Mouse (Mus musculus): ENCODE measurements around the gene Coro1a. TPM values are rescaled to one million over a fixed set of nuclear protein-coding genes. Genes with fewer than 3 reads are reported as not detected.

Gene Coro1a
- polyA plus RNA-seq, 1 experiment from 2014 or later: 109 TPM

DNA sequence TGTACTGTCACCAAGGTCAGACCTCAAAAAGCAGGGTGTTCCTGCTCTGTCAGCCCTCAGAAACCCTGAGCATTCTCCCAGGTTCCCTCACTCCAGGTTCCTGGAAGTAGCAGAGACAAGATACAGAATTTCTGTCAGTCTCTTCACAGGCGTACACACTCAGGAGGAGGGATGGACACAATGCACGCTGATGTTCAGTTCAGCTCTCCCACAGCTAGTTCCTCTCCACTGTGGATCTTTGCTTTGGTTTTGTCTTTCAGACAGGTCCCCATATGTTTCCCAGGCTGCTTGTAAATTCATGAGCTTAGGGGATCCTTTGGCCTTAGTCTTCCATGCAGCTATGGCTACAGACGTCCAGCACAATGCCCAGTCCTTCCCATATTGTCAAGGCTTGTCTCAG is 10.7 kb downstream of the Coro1a start:
- 50% methylated on average over 3 of the region's 3 CpGs for WGBS (ENCODE audit: insufficient replicate concordance)
- no peaks in the 10 kb centered on the region for H3K27me3 ChIP-seq

DNA sequence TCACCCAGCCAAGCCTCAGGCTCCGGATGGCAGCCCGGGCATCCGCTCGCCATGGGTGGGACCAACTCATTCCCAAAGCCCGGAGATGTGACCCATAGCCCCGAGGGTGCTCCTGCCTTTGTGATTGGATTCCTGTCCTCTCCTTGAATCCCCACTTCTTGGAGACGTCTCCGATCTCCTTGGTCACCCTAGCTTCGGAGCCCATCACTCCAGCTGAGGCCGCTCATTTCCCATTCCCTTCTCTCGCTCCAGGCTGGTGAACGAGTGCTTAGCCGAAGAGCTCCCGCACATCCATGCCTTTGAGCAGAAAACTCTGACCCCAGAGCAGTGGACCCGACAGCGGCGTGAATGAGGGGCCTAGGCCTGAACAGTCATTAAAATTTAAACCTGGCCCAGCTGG is 11.3 kb downstream of the Coro1a start:
- H3K9ac ChIP-seq: peak overlapping the region; percentile 78
- H3K27ac ChIP-seq (replicated peaks): peak overlapping the region; percentile 61
- H3K27me3 ChIP-seq: no peaks in the 10 kb centered on the region
- whole genome bisulfite sequencing (ENCODE audit: insufficient replicate concordance): 4% methylated on average over 17 of the region's 17 CpGs
- peaks cover 61% of the 10 kb centered on the region for H3K4me1 ChIP-seq (replicated peaks)
- H3K9me3 ChIP-seq (replicated peaks): no peaks in the 10 kb centered on the region
- H3K36me3 ChIP-seq (replicated peaks): peaks cover 49% of the 10 kb centered on the region
- 0 out of 2 replicates have a peak, but pooled peaks have one; percentile 2 for ATAC-seq (ENCODE audit: insufficient read depth)
- H3K4me2 ChIP-seq: peak overlapping the region; percentile 92
- peak overlapping the region; percentile 79 for H3K4me3 ChIP-seq (replicated peaks)

More for the DNA sequence above, 10.7 kb downstream of the Coro1a start:
- peak overlapping the region; percentile 79 for H3K4me3 ChIP-seq (replicated peaks)
- no peaks in the 10 kb centered on the region for H3K9me3 ChIP-seq (replicated peaks)
- peaks cover 64% of the 10 kb centered on the region for H3K4me1 ChIP-seq (replicated peaks)
- no peak for ATAC-seq (ENCODE audit: insufficient read depth)
- H3K9ac ChIP-seq: peak overlapping the region; percentile 78
- H3K27ac ChIP-seq (replicated peaks): no peak overlapping the region
- H3K4me2 ChIP-seq: peak overlapping the region; percentile 92
- peaks cover 45% of the 10 kb centered on the region for H3K36me3 ChIP-seq (replicated peaks)

DNA sequence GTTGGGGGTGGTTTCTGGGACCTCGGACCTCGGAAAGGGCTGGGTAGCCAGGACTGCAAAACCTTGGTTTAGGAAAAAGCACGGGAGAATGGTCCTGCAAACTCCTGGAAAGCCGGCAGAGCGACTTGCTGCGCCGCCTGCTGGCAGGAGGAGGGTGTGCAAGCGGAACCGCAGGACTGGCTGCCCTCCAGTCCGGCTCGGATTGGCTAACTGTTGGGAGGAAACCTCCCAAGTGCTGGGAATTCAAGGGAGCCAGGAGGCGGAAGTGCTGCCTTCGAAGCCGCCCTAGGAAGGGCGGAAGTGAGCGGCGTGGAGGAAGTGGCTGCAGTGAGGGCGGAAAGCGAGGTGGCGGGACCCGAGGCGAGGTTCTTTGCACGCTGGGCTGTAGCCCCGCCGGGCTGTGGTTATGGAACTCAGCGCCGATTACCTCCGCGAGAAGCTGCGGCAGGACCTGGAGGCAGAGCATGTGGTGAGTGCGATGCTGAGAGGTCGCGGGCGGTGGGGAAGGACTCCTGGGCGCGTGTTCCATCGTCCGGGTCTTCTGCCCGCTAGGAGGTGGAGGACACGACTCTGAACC is 11.9 kb downstream of the Coro1a start, which contains the start of gene Slx1b:
Gene Slx1b (minus strand): TSS at position 154 of the 577 bp plus-strand sequence.
- peak; percentile 96 for ATAC-seq (ENCODE audit: insufficient read depth)
- Histone ChIP-seq H3K4me1 (replicated peaks) (peaks cover 60% of the 10 kb centered on the region), H3K27ac (replicated peaks) (peak within 1 kb of the TSS; percentile 90), H3K4me2 (peak within 1 kb of the TSS; percentile 92), H3K9ac (peak within 1 kb of the TSS; percentile 78), H3K36me3 (replicated peaks) (peaks cover 48% of the 10 kb centered on the region), H3K4me3 (replicated peaks) (peak within 1 kb of the TSS; percentile 79), H3K9me3 (replicated peaks) (no peaks in the 10 kb centered on the region), H3K27me3 (no peaks in the 10 kb centered on the region)
- under 1% methylated on average over 40 of the region's 40 CpGs for WGBS (ENCODE audit: insufficient replicate concordance)

DNA sequence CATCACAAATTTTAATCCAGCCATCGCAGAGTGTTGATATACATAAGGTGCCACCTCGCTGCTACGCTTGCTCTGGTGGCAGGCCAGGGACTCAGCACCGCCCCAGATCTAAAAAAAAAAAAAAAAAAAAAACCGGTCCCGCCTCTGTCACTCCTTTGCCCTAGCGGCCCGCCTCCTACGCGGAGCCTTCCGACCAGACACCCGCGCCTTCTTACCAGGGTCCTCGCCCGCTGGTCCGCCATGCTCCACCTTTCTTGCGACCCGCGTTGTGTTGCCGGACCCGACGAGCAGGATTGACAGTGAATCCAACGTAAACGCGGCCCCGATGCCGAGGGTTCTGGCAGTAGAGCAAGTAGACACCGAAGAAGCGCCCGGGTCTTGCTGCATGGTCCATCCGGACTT is 12.4 kb downstream of the Coro1a start, which contains the start of gene Bola2:
Gene Bola2 (plus strand): TSS at position 192 of the 402 bp plus-strand sequence.
- Histone ChIP-seq H3K4me3 (replicated peaks) (peak within 1 kb of the TSS; percentile 79), H3K4me2 (peak within 1 kb of the TSS; percentile 92), H3K9ac (peak within 1 kb of the TSS; percentile 78), H3K36me3 (replicated peaks) (peaks cover 43% of the 10 kb centered on the region), H3K4me1 (replicated peaks) (peaks cover 55% of the 10 kb centered on the region), H3K9me3 (replicated peaks) (no peaks in the 10 kb centered on the region), H3K27me3 (no peaks in the 10 kb centered on the region), H3K27ac (replicated peaks) (peak within 1 kb of the TSS; percentile 90)
- ATAC-seq (ENCODE audit: insufficient read depth): peak; percentile 82
- WGBS (ENCODE audit: insufficient replicate concordance): under 1% methylated on average over 31 of the region's 31 CpGs

DNA sequence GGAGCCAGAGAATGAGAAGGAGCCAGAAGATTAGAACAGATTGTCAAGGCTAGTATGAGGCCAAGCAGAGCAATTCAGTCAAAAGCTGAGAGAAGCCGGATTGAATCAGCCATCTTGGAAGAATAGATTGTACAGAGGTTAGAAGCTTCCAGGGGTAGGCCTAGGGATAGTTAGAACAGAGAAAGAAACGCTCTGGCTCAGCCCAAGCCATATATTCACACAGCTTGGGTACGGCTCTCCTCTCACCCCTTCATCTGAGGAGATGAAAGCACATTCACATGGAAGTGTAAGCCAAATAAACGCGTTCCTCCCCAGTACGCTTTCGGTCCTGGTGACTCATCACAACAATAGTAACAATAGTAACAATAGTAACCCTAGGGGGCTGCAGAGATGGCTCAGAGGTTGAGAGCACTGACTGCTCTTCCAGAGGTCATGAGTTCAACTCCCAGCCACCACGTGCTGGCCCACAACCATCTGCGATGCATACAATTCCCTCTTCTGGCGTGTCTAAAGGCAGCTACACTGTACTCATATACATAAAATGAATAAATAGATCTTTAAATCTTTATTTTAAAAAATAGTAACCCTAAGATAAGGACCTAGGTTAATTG is 13.0 kb downstream of the Coro1a start:
- H3K4me3 ChIP-seq (replicated peaks): peak overlapping the region; percentile 79
- H3K4me2 ChIP-seq: peak overlapping the region; percentile 92
- H3K36me3 ChIP-seq (replicated peaks): peaks cover 37% of the 10 kb centered on the region
- H3K9ac ChIP-seq: no peak overlapping the region
- peak overlapping the region; percentile 24 for H3K27ac ChIP-seq (replicated peaks)
- WGBS (ENCODE audit: insufficient replicate concordance): 58% methylated on average over 10 of the region's 10 CpGs
- H3K9me3 ChIP-seq (replicated peaks): no peaks in the 10 kb centered on the region
- H3K4me1 ChIP-seq (replicated peaks): peaks cover 55% of the 10 kb centered on the region
- no peak for ATAC-seq (ENCODE audit: insufficient read depth)
- H3K27me3 ChIP-seq: no peaks in the 10 kb centered on the region

DNA sequence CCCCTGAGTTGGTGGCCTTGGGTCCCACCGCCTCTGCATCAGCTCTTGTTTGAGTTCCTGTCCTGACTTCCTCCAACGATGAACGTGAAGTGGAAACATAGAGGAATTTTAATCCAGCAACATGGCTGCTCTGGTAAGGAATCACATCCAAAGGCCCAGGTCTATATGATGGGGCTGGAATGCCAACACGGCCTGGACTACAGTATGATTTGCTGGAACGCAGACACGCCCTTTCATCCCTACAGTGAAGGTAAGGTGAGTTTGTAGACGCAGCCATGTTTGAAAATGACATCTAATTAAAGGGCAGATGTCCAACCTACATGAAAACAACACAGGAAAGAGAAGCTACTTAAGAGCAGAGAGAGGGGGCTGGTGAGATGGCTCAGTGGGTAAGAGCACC is 13.8 kb downstream of the Coro1a start:
- Histone ChIP-seq H3K4me3 (replicated peaks) (no peak overlapping the region), H3K27me3 (no peaks in the 10 kb centered on the region), H3K36me3 (replicated peaks) (peaks cover 29% of the 10 kb centered on the region), H3K9me3 (replicated peaks) (no peaks in the 10 kb centered on the region), H3K9ac (no peak overlapping the region), H3K4me1 (replicated peaks) (peaks cover 52% of the 10 kb centered on the region), H3K27ac (replicated peaks) (no peak overlapping the region), H3K4me2 (no peak overlapping the region)
- ATAC-seq (ENCODE audit: insufficient read depth): no peak
- 73% methylated on average over 7 of the region's 7 CpGs for WGBS (ENCODE audit: insufficient replicate concordance)

DNA sequence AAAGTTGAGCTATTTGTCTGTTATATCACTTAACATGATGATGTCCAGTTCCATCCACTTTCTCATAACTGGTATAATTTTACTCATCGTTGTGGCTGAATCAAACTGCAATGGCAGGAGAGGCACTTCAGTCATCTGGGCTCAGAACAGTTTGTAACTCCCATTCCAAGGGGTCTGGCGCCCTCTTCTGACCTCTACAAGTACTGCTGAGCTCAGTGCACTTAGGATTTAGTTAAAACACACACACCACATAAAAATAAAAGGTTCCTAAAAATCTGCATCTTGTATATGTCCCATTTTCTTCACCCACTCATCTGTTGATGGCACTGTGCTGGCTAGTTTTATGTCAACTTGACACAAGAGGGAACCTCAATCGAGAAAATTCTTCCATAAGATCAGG is 14.3 kb downstream of the Coro1a start:
- Histone ChIP-seq H3K27me3 (no peaks in the 10 kb centered on the region), H3K9me3 (replicated peaks) (no peaks in the 10 kb centered on the region), H3K4me1 (replicated peaks) (peaks cover 52% of the 10 kb centered on the region), H3K9ac (no peak overlapping the region), H3K4me2 (no peak overlapping the region), H3K27ac (replicated peaks) (no peak overlapping the region), H3K4me3 (replicated peaks) (no peak overlapping the region), H3K36me3 (replicated peaks) (peaks cover 28% of the 10 kb centered on the region)
- ATAC-seq (ENCODE audit: insufficient read depth): no peak
- WGBS (ENCODE audit: insufficient replicate concordance): 17% methylated on average over 3 of the region's 3 CpGs

DNA sequence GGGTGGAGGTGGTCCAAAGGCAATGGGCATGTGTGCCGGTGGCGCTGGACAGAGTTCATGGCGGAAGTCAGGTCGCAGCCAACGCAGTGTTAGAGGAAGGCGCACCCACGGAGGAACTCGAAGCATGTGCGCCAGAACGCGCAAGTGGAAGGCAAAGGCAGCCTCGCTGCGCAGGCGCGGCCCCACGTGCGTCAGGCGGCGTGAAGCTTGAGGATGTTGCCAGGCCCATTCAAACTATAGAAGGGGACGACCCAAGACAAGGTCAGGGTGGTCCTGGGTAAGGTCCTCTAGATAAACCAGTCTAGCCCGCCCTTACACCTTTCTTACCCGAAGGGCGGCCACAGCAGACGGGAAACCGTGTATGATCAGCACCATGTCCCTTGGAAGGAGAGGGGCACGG is 15.2 kb downstream of the Coro1a start:
- peaks cover 19% of the 10 kb centered on the region for H3K36me3 ChIP-seq (replicated peaks)
- H3K4me3 ChIP-seq (replicated peaks): no peak overlapping the region
- peaks cover 50% of the 10 kb centered on the region for H3K4me1 ChIP-seq (replicated peaks)
- no peak for ATAC-seq (ENCODE audit: insufficient read depth)
- H3K27ac ChIP-seq (replicated peaks): no peak overlapping the region
- H3K9ac ChIP-seq: no peak overlapping the region
- 89% methylated on average over 26 of the region's 26 CpGs for WGBS (ENCODE audit: insufficient replicate concordance)
- H3K4me2 ChIP-seq: no peak overlapping the region
- H3K9me3 ChIP-seq (replicated peaks): no peaks in the 10 kb centered on the region
- H3K27me3 ChIP-seq: no peaks in the 10 kb centered on the region

DNA sequence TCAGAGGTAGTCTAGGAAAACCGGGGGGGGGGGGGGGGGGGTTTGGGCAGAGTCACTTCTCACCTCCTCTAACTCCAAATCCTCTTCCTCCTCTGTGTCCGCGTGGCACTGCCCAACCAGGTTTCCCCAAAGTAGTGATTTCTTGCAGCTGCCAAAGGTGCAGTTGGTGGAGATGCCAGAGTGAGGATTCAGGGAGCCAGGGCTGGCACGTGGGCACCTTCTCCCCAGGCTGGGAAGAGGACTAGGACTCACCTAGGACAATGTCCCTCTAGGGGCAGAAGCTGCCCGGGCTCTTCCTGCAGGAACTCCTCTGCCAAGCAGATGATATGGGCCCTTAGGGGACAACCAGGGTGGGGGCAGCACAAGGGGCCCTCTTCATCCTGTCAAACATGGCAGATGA is 15.9 kb downstream of the Coro1a start:
- 73% methylated on average over 5 of the region's 5 CpGs for WGBS (ENCODE audit: insufficient replicate concordance)
- Histone ChIP-seq H3K9ac (no peak overlapping the region), H3K27ac (replicated peaks) (no peak overlapping the region), H3K4me2 (no peak overlapping the region), H3K4me3 (replicated peaks) (no peak overlapping the region), H3K36me3 (replicated peaks) (peaks cover 17% of the 10 kb centered on the region), H3K4me1 (replicated peaks) (peaks cover 49% of the 10 kb centered on the region), H3K9me3 (replicated peaks) (no peaks in the 10 kb centered on the region), H3K27me3 (no peaks in the 10 kb centered on the region)
- no peak for ATAC-seq (ENCODE audit: insufficient read depth)

DNA sequence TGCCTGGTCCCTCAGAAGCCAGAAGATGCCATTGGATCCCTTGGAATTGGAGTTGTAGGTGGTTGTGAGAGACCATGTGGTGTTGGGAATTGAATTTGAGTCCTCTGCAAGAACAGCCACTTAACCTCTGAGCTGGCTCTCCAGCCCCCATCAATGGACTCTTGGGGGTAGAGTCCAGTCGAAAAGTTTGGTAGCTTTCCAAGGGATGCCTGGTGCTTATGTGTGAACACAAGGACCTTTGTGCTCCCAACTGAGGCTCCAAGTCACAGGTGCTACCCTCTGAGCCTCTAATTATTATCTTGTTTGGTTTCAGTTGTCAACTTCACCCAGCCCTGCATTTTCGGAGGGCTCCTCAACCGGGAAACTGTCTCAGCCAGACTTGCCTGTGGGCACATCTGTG is 16.9 kb downstream of the Coro1a start:
- Histone ChIP-seq H3K36me3 (replicated peaks) (peaks cover 14% of the 10 kb centered on the region), H3K9ac (no peak overlapping the region), H3K4me3 (replicated peaks) (no peak overlapping the region), H3K27ac (replicated peaks) (no peak overlapping the region; the same call in 1 of the 2 replicates), H3K4me2 (no peak overlapping the region), H3K27me3 (no peaks in the 10 kb centered on the region), H3K9me3 (replicated peaks) (no peaks in the 10 kb centered on the region), H3K4me1 (replicated peaks) (peaks cover 43% of the 10 kb centered on the region)
- no peak for ATAC-seq (ENCODE audit: insufficient read depth)
- 66% methylated on average over 3 of the region's 3 CpGs for WGBS (ENCODE audit: insufficient replicate concordance)

DNA sequence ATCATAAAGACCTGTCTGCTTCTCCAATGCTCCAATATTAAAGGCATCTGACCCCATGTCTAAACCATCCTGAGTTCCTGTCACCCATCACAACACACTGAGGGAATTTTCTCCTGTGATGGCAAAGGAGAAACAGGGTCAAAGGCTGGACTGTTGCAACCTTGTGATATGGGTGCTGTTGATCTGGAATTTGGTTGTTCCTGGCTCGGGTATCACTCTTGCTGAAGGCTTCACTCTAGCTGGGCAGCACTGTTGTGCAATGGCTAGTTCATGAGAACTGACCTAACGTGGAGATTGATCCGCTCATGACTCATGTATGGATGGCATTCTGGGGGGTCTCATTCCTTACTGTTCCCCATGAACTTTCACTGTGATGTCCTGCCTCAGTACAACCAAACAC is 18.6 kb downstream of the Coro1a start:
- no peak overlapping the region for H3K4me2 ChIP-seq
- peak overlapping the region; percentile 53; the same call in 1 of the 2 replicates for H3K27ac ChIP-seq (replicated peaks)
- H3K27me3 ChIP-seq: no peaks in the 10 kb centered on the region
- no peak overlapping the region for H3K9ac ChIP-seq
- no peak overlapping the region for H3K4me3 ChIP-seq (replicated peaks)
- H3K36me3 ChIP-seq (replicated peaks): peaks cover 14% of the 10 kb centered on the region
- ATAC-seq (ENCODE audit: insufficient read depth): peak; percentile 43; the same call in 1 of the 2 replicates
- 70% methylated on average over 3 of the region's 3 CpGs for WGBS (ENCODE audit: insufficient replicate concordance)
- peaks cover 39% of the 10 kb centered on the region for H3K4me1 ChIP-seq (replicated peaks)
- H3K9me3 ChIP-seq (replicated peaks): no peaks in the 10 kb centered on the region

All from liver, embryonic 15.5 days (tissue).